Mouse (Mus musculus) ovary, postnatal 10 days (tissue): ENCODE results near the gene Hist1h2ad.

Source experiments
- DNase-seq: peaks from one replicate; pipeline ENCODE4 v3.0.0; 2022; ENCODE audit warnings: low spot score

Hist1h2ad gene

GRCm38 (mm10) chr13:23621532-23622174 lies 47.5 kb downstream of the Hist1h2ad start:
- DNase-seq: peak; percentile 23

- DNase-seq: peak; percentile 92
Observed at GRCm38 (mm10) chr13:23622175-23622671, 48.0 kb downstream of the Hist1h2ad start, which contains the start of gene Hist1h1e. Gene Hist1h1e, minus strand, starts transcription at chr13:23622558.

GRCm38 (mm10) chr13:23622861-23623450 lies 48.8 kb downstream of the Hist1h2ad start:
- no peak for DNase-seq
